Mouse (Mus musculus) CH12.LX (cell line): Measurements from ENCODE around the gene Phldb1. TPM values are rescaled to one million over a fixed set of nuclear protein-coding genes. Genes with fewer than 3 reads are reported as not detected.
A peak's percentile ranks its signal among the peaks of the same experiment; 100 is the strongest.

ENCODE experiments used
- DNase-seq: peaks from one replicate; pipeline ENCODE4 v3.0.0-alpha.2; 2013; ENCODE audit errors: extremely low read depth
- H3K27ac ChIP-seq: 2 replicates; pipeline ENCODE4 v1.5.1; 2012; ENCODE audit warnings: low read depth, mild to moderate bottlenecking, control low read depth, moderate library complexity; ENCODE audit not compliant: insufficient read depth
- H3K27me3 ChIP-seq: replicated peaks from 2 replicates; pipeline ENCODE3; 2012; ENCODE audit warnings: inconsistent platforms
- H3K36me3 ChIP-seq, 2 experiments: replicated peaks in 1 of 2; 2 replicates each; pipeline versions ENCODE3 to v1.6.1; 2012; ENCODE audit warnings: inconsistent platforms in 1 of 2, low read length in 1 of 2, mild to moderate bottlenecking in 1 of 2, mixed read lengths in 1 of 2, moderate library complexity in 1 of 2; ENCODE audit not compliant: control insufficient read depth in 1 of 2, insufficient read depth in 1 of 2
- H3K4me1 ChIP-seq, 2 experiments: 2 replicates each; pipeline ENCODE4 v1.6.1; 2012; ENCODE audit warnings: inconsistent platforms in 1 of 2, moderate library complexity in 1 of 2; ENCODE audit not compliant: insufficient read depth in 2 of 2, control insufficient read depth in 1 of 2
- H3K4me2 ChIP-seq: 2 replicates; pipeline ENCODE4 v1.6.1; 2012; ENCODE audit warnings: low read depth, mild to moderate bottlenecking, control low read depth; ENCODE audit not compliant: poor library complexity, insufficient read depth, severe bottlenecking
- H3K4me3 ChIP-seq, 3 experiments: fragments of 150-350 bp in 1 of 3; sonication (generic) in 1 of 3; replicated peaks in 1 of 3; 2 replicates each; pipeline versions ENCODE3 to v1.5.1; 2011 to 2012; ENCODE audit warnings: low read depth in 2 of 3, low read length in 2 of 3, mild to moderate bottlenecking in 2 of 3, moderate library complexity in 2 of 3, control low read depth in 1 of 3, improper control_type of control experiment in 1 of 3, inconsistent platforms in 1 of 3, mixed read lengths in 1 of 3; ENCODE audit not compliant: poor library complexity in 1 of 3
- H3K79me2 ChIP-seq: replicated peaks from 2 replicates; pipeline ENCODE4 v1.6.1; 2012; ENCODE audit warnings: mild to moderate bottlenecking, moderate library complexity; ENCODE audit not compliant: control insufficient read depth, poor library complexity, insufficient read depth, severe bottlenecking; ENCODE audit errors: extremely low read depth
- H3K9ac ChIP-seq: 2 replicates; pipeline ENCODE4 v1.6.1; 2012; ENCODE audit warnings: low read depth, mild to moderate bottlenecking, control low read depth, moderate library complexity; ENCODE audit not compliant: insufficient read depth
- H3K9me3 ChIP-seq: replicated peaks from 2 replicates; pipeline ENCODE3; 2012; ENCODE audit warnings: low read length, inconsistent platforms, mixed read lengths
- BHLHE40 ChIP-seq: IDR thresholded peaks from 2 replicates; pipeline ENCODE4 v1.6.1; 2011; ENCODE audit warnings: mild to moderate bottlenecking, low read depth, low read length, improper control_type of control experiment
- CHD1 ChIP-seq: IDR thresholded peaks from 2 replicates; pipeline ENCODE4 v1.6.1; 2012; ENCODE audit warnings: low read depth, low read length, improper control_type of control experiment, inconsistent platforms
- CHD2 ChIP-seq: IDR thresholded peaks from 2 replicates; pipeline ENCODE4 v1.6.1; 2011; ENCODE audit warnings: low read length, improper control_type of control experiment
- E2F4 ChIP-seq: IDR thresholded peaks from 2 replicates; pipeline ENCODE4 v1.6.1; 2011; ENCODE audit warnings: low read depth, low read length, improper control_type of control experiment; ENCODE audit not compliant: insufficient replicate concordance
- ELF1 ChIP-seq: IDR thresholded peaks from 2 replicates; pipeline ENCODE4 v1.6.1; 2014; ENCODE audit warnings: low read depth, mild to moderate bottlenecking, inconsistent platforms, low read length, improper control_type of control experiment
- ETS1 ChIP-seq: conservative IDR thresholded peaks from 2 replicates; pipeline ENCODE4 v1.6.1; 2012; ENCODE audit warnings: low read depth, mild to moderate bottlenecking, inconsistent platforms, low read length, improper control_type of control experiment, moderate library complexity
- HCFC1 ChIP-seq: IDR thresholded peaks from 2 replicates; pipeline ENCODE4 v1.6.1; 2012; ENCODE audit warnings: low read depth, mild to moderate bottlenecking, inconsistent platforms, low read length, improper control_type of control experiment
- IRF4 ChIP-seq: IDR thresholded peaks from 2 replicates; pipeline ENCODE4 v1.6.1; 2014; ENCODE audit warnings: low read depth, mild to moderate bottlenecking, inconsistent platforms, low read length, improper control_type of control experiment
- JUN ChIP-seq: IDR thresholded peaks from 2 replicates; pipeline ENCODE4 v1.6.1; 2011; ENCODE audit warnings: low read depth, mild to moderate bottlenecking, low read length, improper control_type of control experiment, moderate library complexity; ENCODE audit not compliant: insufficient read depth
- JUND ChIP-seq: conservative IDR thresholded peaks from 2 replicates; pipeline ENCODE4 v1.6.1; 2011; ENCODE audit warnings: low read depth, low read length, improper control_type of control experiment
- MAFK ChIP-seq: IDR thresholded peaks from 2 replicates; pipeline ENCODE4 v1.6.1; 2011; ENCODE audit warnings: low read length, improper control_type of control experiment; ENCODE audit not compliant: insufficient replicate concordance
- MAX ChIP-seq: IDR thresholded peaks from 2 replicates; pipeline ENCODE4 v1.6.1; 2011; ENCODE audit warnings: low read length, improper control_type of control experiment
- MAZ ChIP-seq: IDR thresholded peaks from 2 replicates; pipeline ENCODE4 v1.6.1; 2012; ENCODE audit warnings: low read depth, mild to moderate bottlenecking, inconsistent platforms, low read length, improper control_type of control experiment, moderate library complexity
- NELFE ChIP-seq: IDR thresholded peaks from 2 replicates; pipeline ENCODE4 v1.6.1; 2011; ENCODE audit warnings: low read depth, low read length, improper control_type of control experiment
- PAX5 ChIP-seq: IDR thresholded peaks from 2 replicates; pipeline ENCODE4 v1.6.1; 2012; ENCODE audit warnings: low read length, inconsistent platforms, mixed read lengths
- POLR2A ChIP-seq: IDR thresholded peaks from 2 replicates; pipeline ENCODE4 v1.6.1; 2011; ENCODE audit warnings: low read depth, mild to moderate bottlenecking, improper control_type of control experiment, low read length
- POLR2AphosphoS2 ChIP-seq: IDR thresholded peaks from 2 replicates; pipeline ENCODE4 v1.6.1; 2011; ENCODE audit warnings: low read depth, low read length, improper control_type of control experiment
- SMC3 ChIP-seq: IDR thresholded peaks from 2 replicates; pipeline ENCODE4 v1.6.1; 2011; ENCODE audit warnings: low read depth, low read length, improper control_type of control experiment
- UBTF ChIP-seq: IDR thresholded peaks from 2 replicates; pipeline ENCODE4 v1.6.1; 2012; ENCODE audit warnings: low read depth, mild to moderate bottlenecking, inconsistent platforms, low read length, improper control_type of control experiment, moderate library complexity
- ZMIZ1 ChIP-seq: IDR thresholded peaks from 2 replicates; pipeline ENCODE4 v1.6.1; 2012; ENCODE audit warnings: low read depth, mild to moderate bottlenecking, inconsistent platforms, low read length, improper control_type of control experiment
- dilution Hi-C: fragments of 300-500 bp; cut with MboI; formaldehyde crosslinking; loops from 2 replicates; pipeline ENCODE4 v1.14.3; 2020; ENCODE audit warnings: low sequenced_read_pairs; ENCODE audit not compliant: extremely low pct_unique_long_range_greater_than_20kb, extremely low pct_ligation_motif_present
- in situ Hi-C: fragments of 300-500 bp; cut with MboI; formaldehyde crosslinking; loops from 3 replicates; pipeline ENCODE4 v1.14.3; 2019; ENCODE audit warnings: low sequenced_read_pairs, low pct_ligation_motif_present, low pct_unique_long_range_greater_than_20kb, mixed read lengths
- polyA plus RNA-seq: library from polyadenylated mRNA; unstranded; fragments of >175 nt; gene quantifications from 2 replicates; pipeline ENCODE4 v1.2.1, GENCODE M21; 2012; ENCODE audit warnings: low read depth; ENCODE audit not compliant: insufficient read length
- total RNA-seq, 2 experiments: library from RNA; depleted of rRNA; stranded (reverse); fragments of 300-350 nt in 1 of 2; fragments of >200 nt in 1 of 2; gene quantifications; 2 replicates each; pipeline ENCODE4 v1.2.3; 2012 to 2014

Gene Phldb1
- total and polyA plus RNA-seq, 3 experiments = 7.9 to 15.1 (median 14.6) TPM

DNA sequence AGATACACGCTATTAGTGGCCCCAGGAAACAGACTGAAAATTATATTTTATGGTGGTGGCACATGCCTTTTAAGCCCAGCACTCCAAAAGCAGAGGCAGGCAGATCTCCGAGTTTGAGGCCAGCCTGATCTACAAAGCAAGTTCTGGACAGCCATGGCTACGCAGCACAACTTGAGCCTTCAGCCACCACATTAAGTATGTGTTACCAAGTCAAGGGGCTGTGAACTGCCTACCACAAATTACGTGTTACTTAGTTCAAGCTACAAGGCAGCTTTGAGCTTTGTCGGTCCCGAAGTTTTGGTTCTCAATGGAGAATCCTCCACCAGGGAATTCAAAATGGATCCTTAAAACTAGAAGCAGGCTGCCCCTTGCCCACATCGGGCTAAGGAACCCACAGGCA lies 91.9 kb downstream of the Phldb1 start:
- H3K4me2 ChIP-seq = no peak overlapping the region
- H3K4me1 ChIP-seq = peaks cover 18 to 57% of the 10 kb centered on the region in 2 experiments
- DNase-seq = no peak
- H3K9me3 ChIP-seq = peaks cover 6% of the 10 kb centered on the region
- TF ChIP-seq ELF1 (no peak), E2F4 (no peak), HCFC1 (no peak), MAX (no peak), SMC3 (no peak), BHLHE40 (no peak), NELFE (no peak), ETS1 (no peak), UBTF (no peak), IRF4 (no peak), PAX5 (no peak), CHD2 (no peak), POLR2A (no peak), JUND (no peak), JUN (no peak), MAZ (no peak), ZMIZ1 (no peak)
- no peak overlapping the region for H3K27ac ChIP-seq
- in situ Hi-C loops = no loop called here
- dilution Hi-C loops = no loop called here
- H3K36me3 ChIP-seq = peaks cover 7 to 10% of the 10 kb centered on the region in 2 experiments
- no peak overlapping the region for H3K4me3 ChIP-seq
- H3K9ac ChIP-seq = no peak overlapping the region
- H3K27me3 ChIP-seq = no peaks in the 10 kb centered on the region
- no peaks in the 10 kb centered on the region for H3K79me2 ChIP-seq

DNA sequence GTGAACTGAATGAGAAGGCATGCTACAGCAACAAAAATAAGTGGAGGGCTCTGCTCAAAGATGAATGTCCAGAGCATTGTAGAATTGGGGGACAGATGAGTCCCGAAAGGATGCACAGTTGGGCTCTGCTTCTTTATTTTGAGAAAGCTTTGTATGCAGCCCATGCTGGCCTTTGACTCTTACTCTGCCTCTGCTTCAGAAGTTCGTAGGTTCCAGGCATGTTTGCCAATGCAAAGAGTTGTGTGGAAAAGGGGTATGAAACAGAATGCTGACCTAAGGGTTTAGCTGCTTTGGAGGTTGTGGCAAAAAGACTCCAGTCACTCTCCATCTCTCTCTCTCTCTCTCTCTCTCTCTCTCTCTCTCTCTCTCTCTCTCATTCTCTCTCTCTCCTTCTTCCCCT lies 93.4 kb downstream of the Phldb1 start:
- peaks cover 6% of the 10 kb centered on the region for H3K9me3 ChIP-seq
- TF ChIP-seq MAFK (0 out of 2 replicates have a peak, but pooled peaks have one; percentile 25), CHD1 (no peak), POLR2A (0 out of 2 replicates have a peak, but pooled peaks have one; percentile 26), POLR2AphosphoS2 (peak; percentile 83)
- no peak for DNase-seq
- no peak overlapping the region for H3K9ac ChIP-seq
- H3K4me3 ChIP-seq = no peak overlapping the region
- in situ Hi-C loops (no loop called here), dilution Hi-C loops (no loop called here)
- peaks cover 19 to 21% of the 10 kb centered on the region in 2 experiments for H3K36me3 ChIP-seq
- no peak overlapping the region for H3K4me2 ChIP-seq
- peaks cover 19 to 58% of the 10 kb centered on the region in 2 experiments for H3K4me1 ChIP-seq
- H3K27ac ChIP-seq = no peak overlapping the region
- H3K27me3 ChIP-seq = no peaks in the 10 kb centered on the region
- peaks cover 3% of the 10 kb centered on the region; the same call in 1 of the 2 replicates for H3K79me2 ChIP-seq
